Mouse (Mus musculus) hindbrain, embryonic 12.5 days (tissue): ENCODE measurements around the gene H2-K1. TPM values are rescaled to one million over a fixed set of nuclear protein-coding genes. Genes with fewer than 3 reads are reported as not detected.

Source experiments
- ATAC-seq: fragments of 200-750 bp; cut with Nextera tagmentation; 2 replicates; pipeline ENCODE4 v1.8.0; 2017; ENCODE audit warnings: moderate TSS enrichment; ENCODE audit not compliant: low FRiP score
- H3K27ac ChIP-seq: fragments of 300-500 bp; sonication (generic); 2 replicates; pipeline ENCODE4 v1.5.1; 2016; ENCODE audit warnings: mild to moderate bottlenecking
- H3K27me3 ChIP-seq: fragments of 300-500 bp; sonication (generic); 2 replicates; pipeline ENCODE4 v1.6.1; 2016; ENCODE audit warnings: mild to moderate bottlenecking
- H3K36me3 ChIP-seq: fragments of 300-500 bp; sonication (generic); 2 replicates; pipeline ENCODE4 v1.6.1; 2016; ENCODE audit warnings: mild to moderate bottlenecking
- H3K4me1 ChIP-seq: fragments of 300-500 bp; sonication (generic); 2 replicates; pipeline ENCODE4 v1.6.1; 2016
- H3K4me2 ChIP-seq: fragments of 300-500 bp; sonication (generic); replicated peaks from 2 replicates; pipeline ENCODE4 v1.6.1; 2016; ENCODE audit warnings: mild to moderate bottlenecking
- H3K4me3 ChIP-seq: fragments of 300-500 bp; sonication (generic); 2 replicates; pipeline ENCODE4 v1.5.1; 2016; ENCODE audit warnings: mild to moderate bottlenecking
- H3K9ac ChIP-seq: fragments of 300-500 bp; sonication (generic); 2 replicates; pipeline ENCODE4 v1.6.1; 2016; ENCODE audit warnings: mild to moderate bottlenecking, moderate library complexity
- H3K9me3 ChIP-seq: fragments of 300-500 bp; sonication (generic); replicated peaks from 2 replicates; pipeline ENCODE4 v1.6.1; 2016; ENCODE audit warnings: mild to moderate bottlenecking
- WGBS: fragments of 180-500 bp; shearing (Covaris S2); methylation state at CpG from one replicate; pipeline ENCODE4 v1.1.7; 2016; 5-methylcytosine and 5-hydroxymethylcytosine counted together
- polyA plus RNA-seq: library from polyadenylated mRNA; unstranded; fragments of >200 nt; fragmentation: Nextera tagmentation; extraction: Ambion mirVana; gene quantifications from 2 replicates; pipeline ENCODE4 v1.2.1, GENCODE M21; 2016

H2-K1 gene
- 13.8 and 16.6 TPM in 2 replicates for polyA plus RNA-seq

DNA sequence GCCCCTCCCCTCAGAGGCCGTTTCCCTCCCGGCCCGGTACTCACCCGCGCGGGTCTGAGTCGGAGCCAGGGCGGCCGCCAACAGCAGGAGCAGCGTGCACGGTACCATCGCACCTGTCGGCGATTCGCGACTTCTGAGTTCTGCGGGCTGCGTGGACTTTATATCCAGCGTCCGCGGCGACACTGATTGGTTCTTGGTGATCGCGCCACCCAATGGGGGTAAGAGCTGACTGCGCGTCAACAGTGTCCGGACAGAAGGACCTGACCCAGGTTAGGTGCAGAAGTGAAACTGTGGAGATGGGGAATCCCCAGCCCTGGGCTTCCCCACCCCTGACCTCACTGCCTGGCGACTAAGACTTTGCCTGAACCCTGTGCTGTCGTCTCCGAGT lies at the start of gene H2-K1:
TSS of gene H2-K1 (minus strand) at position 198 of the 388 bp plus-strand sequence.
- no peaks in the 10 kb centered on the region for H3K9me3 ChIP-seq
- under 1% methylated on average over 30 of the region's 30 CpGs for WGBS
- H3K4me3 ChIP-seq = peak within 1 kb of the TSS; percentile 53
- H3K9ac ChIP-seq = peak within 1 kb of the TSS; percentile 59
- peak; percentile 81 for ATAC-seq
- H3K4me1 ChIP-seq = peaks cover 14% of the 10 kb centered on the region
- no peaks in the 10 kb centered on the region for H3K36me3 ChIP-seq
- peaks cover 49% of the 10 kb centered on the region for H3K27me3 ChIP-seq
- H3K27ac ChIP-seq = no peak within 1 kb of the TSS
- H3K4me2 ChIP-seq = peak within 1 kb of the TSS; percentile 96

DNA sequence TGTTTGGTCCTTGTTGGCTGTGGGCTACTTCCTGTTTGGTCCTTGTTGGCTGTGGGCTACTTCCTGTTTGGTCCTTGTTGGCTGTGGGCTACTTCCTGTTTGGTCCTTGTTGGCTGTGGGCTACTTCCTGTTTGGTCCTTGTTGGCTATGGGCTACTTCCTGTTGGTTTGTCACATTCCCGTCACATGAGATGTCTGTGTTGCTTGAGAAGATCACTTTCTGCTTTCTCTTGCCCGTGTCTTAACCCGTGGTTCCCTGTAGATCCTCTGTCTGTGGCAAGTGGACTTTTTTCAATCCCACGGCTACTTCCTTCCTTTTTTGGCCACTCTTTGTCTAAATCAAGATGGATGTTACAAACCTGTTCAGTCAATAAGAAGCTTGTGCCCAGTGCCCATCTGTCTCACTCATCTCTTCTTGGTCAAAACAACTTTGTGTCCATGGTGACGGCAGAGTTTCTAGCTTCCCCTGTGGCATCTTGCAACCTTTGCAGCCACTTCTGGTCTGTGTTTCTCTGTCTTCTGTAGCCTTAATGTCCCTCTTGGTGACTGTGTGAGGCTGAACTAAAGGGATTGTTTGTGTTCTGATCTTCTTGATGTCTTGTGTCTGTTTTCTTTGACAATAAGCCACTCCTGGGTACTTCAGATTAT lies 47.4 kb upstream of the H2-K1 start:
- Histone ChIP-seq H3K36me3 (0 out of 2 replicates have a peak, but pooled peaks cover 3% of the 10 kb centered on the region), H3K27me3 (no peaks in the 10 kb centered on the region), H3K9me3 (peaks cover 5% of the 10 kb centered on the region; the same call in 1 of the 2 replicates), H3K4me1 (no peaks in the 10 kb centered on the region), H3K27ac (no peak overlapping the region), H3K9ac (no peak overlapping the region), H3K4me3 (no peak overlapping the region), H3K4me2 (no peak overlapping the region)
- ATAC-seq = no peak
- WGBS = 92% methylated on average over 5 of the region's 5 CpGs

DNA sequence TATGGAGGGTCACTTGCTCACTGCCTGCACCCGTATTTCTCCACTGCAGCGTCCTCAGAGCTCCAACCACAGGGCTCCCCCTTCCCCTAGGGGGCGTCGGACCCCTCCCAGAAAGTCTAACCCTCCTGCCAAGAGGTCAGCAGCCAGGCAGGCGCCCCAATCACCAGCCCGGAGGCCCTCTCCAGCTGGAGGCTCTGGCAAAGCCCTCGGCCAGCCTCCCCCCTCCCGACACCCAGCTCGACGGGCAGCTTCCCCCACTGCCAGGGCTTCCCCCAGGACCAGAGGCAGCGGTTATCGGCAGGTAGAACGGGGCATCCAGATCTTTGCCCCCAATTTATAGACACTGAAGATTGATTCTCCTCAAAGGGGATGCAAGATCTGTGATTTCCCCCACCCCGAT lies 45.8 kb upstream of the H2-K1 start:
- peaks cover 9% of the 10 kb centered on the region; the same call in 1 of the 2 replicates for H3K27me3 ChIP-seq
- H3K4me2 ChIP-seq = no peak overlapping the region
- H3K27ac ChIP-seq = no peak overlapping the region
- H3K4me1 ChIP-seq = peaks cover 13% of the 10 kb centered on the region
- no peaks in the 10 kb centered on the region for H3K36me3 ChIP-seq
- H3K4me3 ChIP-seq = no peak overlapping the region
- H3K9ac ChIP-seq = no peak overlapping the region
- WGBS = 80% methylated on average over 14 of the region's 14 CpGs
- no peak for ATAC-seq
- H3K9me3 ChIP-seq = peaks cover 5% of the 10 kb centered on the region; the same call in 1 of the 2 replicates

DNA sequence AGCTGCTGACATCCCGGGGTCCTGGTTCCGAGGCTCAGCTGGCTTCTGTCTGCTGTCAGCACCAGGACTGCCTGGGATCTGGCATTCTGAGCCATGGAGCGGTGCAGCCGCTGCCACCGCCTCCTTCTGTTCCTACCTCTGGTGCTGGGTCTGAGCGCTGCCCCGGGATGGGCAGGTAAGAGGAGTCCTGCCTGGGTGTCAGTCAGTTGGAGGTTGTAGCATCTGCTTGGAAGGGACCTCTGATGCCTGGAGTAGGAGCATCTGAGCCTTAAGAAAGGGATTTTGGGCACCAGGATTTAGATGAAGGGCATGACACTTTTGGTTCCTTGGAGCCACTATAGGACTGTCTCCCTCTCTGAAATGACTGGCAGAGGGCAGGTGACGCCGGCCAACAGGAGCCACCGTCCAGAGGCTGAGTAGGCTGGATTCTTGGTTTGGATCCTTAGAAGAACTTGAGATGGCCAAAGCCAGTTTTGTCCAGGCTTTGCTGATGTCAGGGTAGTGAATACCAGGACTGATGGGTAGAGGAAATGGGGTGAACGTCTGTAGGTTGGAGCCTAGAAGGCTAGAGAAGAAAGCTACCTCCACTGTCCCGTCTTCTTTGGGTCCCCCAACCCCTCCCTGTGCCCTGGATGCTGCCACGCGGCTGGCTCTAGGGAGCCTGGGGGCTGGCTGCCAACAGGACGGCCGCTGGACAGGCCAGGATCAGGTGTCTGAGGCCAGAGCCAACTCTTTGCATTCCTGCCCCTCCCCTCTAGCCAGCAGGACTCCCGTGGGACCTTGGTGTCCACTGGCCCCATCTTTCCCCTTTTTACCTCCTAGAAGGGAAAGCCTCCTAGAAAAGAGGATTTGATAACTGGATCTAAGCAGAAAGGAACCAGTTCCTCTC lies 39.7 kb upstream of the H2-K1 start:
- peak overlapping the region; percentile 49 for H3K9ac ChIP-seq
- ATAC-seq = 0 out of 2 replicates have a peak, but pooled peaks have one; percentile 0
- H3K4me1 ChIP-seq = peaks cover 50% of the 10 kb centered on the region
- 26% methylated on average over 17 of the region's 17 CpGs for WGBS
- no peaks in the 10 kb centered on the region for H3K9me3 ChIP-seq
- 0 out of 2 replicates have a peak overlapping the region, but pooled peaks have one; percentile 5 for H3K27ac ChIP-seq
- peak overlapping the region; percentile 20 for H3K4me3 ChIP-seq
- H3K36me3 ChIP-seq = peaks cover 30% of the 10 kb centered on the region
- peak overlapping the region; percentile 53 for H3K4me2 ChIP-seq
- H3K27me3 ChIP-seq = peaks cover 26% of the 10 kb centered on the region; the same call in 1 of the 2 replicates

DNA sequence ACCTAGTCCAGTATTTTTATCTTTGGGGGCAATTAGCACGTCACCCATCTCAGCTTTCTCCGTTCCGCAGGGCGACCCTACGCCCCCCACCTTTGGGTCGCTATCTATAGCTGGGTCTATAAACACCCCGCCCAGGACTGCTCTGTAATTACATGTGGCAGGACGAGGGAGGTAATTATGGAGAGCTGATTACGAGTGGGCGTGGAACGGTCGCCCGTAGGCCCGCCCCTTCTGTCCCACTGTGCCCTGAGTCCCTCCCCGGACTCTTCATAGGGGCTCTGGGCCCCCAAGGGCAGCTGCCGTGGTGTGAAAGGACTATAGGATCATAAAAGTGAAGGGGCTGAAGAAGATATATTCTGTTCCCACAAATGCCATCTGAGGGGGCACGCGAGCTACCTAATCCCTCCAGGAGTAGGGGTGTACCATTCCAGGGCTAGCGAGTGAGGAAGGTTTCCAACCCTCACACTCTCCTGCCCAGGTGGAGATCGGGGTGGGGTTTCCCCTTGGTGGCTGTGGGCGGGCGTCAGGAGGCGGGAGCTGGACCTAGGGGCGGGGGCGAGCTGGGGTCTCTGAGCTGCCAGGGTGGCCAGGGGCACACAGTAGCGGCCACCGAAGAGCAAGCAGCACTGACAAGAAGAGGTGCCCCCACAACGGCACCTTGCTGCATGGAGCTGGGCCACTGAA lies 38.9 kb upstream of the H2-K1 start, which contains the start of gene Col11a2:
TSS of gene Col11a2 (plus strand) at position 560 of the 684 bp plus-strand sequence.
- Histone ChIP-seq H3K36me3 (peaks cover 37% of the 10 kb centered on the region), H3K4me3 (peak within 1 kb of the TSS; percentile 20), H3K4me1 (peaks cover 50% of the 10 kb centered on the region), H3K9ac (peak within 1 kb of the TSS; percentile 49), H3K27me3 (peaks cover 26% of the 10 kb centered on the region; the same call in 1 of the 2 replicates), H3K4me2 (peak within 1 kb of the TSS; percentile 53), H3K27ac (peak within 1 kb of the TSS; percentile 41; the same call in 1 of the 2 replicates), H3K9me3 (no peaks in the 10 kb centered on the region)
- WGBS = 14% methylated on average over 28 of the region's 28 CpGs
- peak; percentile 50 for ATAC-seq

DNA sequence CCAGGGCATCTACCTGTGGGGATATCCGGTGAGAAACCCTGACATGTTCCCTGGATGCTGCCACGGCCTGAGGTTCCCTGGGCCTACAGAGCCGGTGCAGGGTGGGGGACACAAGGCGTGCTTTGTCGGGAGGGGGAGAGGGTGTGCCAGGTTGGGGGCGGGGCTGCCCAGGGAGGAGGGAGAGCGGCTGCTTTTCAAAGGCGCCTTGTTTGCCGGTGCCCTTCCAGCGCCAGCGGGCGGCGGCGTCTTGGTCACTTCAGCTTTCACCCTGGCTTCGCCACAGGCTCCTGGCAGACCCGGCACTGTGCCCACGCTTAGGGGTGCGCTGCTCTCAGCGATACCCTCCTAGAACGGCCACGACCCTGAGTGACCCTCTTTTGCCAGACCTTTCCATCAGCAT lies 38.3 kb upstream of the H2-K1 start:
- Histone ChIP-seq H3K9ac (peak overlapping the region; percentile 49), H3K4me2 (peak overlapping the region; percentile 53), H3K9me3 (no peaks in the 10 kb centered on the region), H3K36me3 (peaks cover 39% of the 10 kb centered on the region), H3K27ac (peak overlapping the region; percentile 41; the same call in 1 of the 2 replicates), H3K4me3 (peak overlapping the region; percentile 20), H3K27me3 (peaks cover 26% of the 10 kb centered on the region; the same call in 1 of the 2 replicates), H3K4me1 (peaks cover 55% of the 10 kb centered on the region)
- 13% methylated on average over 21 of the region's 21 CpGs for WGBS
- ATAC-seq = peak; percentile 30; the same call in 1 of the 2 replicates

DNA sequence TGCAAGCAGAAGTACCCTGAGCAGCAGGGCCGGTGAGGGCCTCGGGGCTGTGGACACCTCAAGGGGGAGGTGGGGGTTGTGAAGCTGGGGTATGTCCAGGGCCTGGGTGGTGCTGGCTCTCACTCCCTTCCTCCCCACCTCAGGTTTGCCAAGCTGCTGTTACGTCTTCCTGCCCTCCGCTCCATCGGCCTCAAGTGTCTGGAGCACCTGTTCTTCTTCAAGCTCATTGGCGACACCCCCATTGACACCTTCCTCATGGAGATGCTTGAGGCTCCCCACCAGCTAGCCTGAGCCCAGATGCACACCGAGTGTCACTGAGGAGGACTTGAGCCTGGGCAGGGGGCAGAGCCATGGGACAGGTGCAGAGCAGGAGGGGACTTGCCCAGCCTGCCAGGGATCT lies 37.1 kb upstream of the H2-K1 start:
- WGBS = 91% methylated on average over 7 of the region's 7 CpGs

DNA sequence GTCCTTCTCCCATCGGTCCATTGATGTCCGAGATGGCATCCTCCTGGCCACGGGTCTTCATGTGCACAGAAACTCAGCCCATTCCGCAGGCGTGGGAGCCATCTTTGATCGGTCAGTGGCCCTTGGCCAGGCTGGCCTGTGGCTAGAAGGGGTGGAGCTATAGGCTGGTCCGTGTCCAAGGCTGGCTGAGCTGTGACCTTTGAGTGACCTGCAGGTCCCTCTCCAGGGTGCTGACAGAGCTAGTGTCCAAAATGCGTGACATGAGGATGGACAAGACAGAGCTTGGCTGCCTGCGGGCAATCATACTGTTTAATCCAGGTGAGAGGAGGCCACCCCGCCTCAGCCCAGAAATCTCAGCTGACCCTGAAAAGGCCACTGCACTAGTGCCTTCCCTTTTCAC lies 36.5 kb upstream of the H2-K1 start:
- WGBS = 79% methylated on average over 10 of the region's 10 CpGs
- H3K27me3 ChIP-seq = peaks cover 21% of the 10 kb centered on the region; the same call in 1 of the 2 replicates
- H3K4me1 ChIP-seq = peaks cover 59% of the 10 kb centered on the region
- ATAC-seq = no peak
- no peak overlapping the region for H3K4me2 ChIP-seq
- H3K9ac ChIP-seq = no peak overlapping the region
- H3K4me3 ChIP-seq = no peak overlapping the region
- peaks cover 39% of the 10 kb centered on the region for H3K36me3 ChIP-seq
- H3K9me3 ChIP-seq = no peaks in the 10 kb centered on the region
- no peak overlapping the region for H3K27ac ChIP-seq

More for the DNA sequence above, 37.1 kb upstream of the H2-K1 start:
- Histone ChIP-seq H3K36me3 (peaks cover 39% of the 10 kb centered on the region), H3K4me1 (peaks cover 64% of the 10 kb centered on the region), H3K27ac (no peak overlapping the region), H3K9me3 (no peaks in the 10 kb centered on the region), H3K9ac (no peak overlapping the region), H3K4me2 (no peak overlapping the region), H3K27me3 (peaks cover 23% of the 10 kb centered on the region; the same call in 1 of the 2 replicates), H3K4me3 (no peak overlapping the region)
- no peak for ATAC-seq

DNA sequence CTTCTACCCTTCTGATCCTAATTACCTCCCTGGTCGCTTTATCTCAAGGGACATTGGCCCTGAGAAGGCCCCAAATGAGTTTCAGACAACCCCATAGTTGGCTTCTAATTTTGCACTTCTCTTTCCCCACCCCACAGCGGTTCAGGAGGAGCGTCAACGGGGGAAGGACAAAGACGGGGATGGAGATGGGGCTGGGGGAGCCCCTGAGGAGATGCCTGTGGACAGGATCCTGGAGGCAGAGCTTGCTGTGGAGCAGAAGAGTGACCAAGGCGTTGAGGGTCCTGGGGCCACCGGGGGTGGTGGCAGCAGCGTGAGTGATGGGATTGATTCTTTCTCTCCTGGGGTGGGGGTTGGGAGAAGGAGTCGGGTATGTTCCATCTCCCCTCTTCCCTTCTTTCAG lies 35.4 kb upstream of the H2-K1 start:
- Histone ChIP-seq H3K9me3 (no peaks in the 10 kb centered on the region), H3K36me3 (peaks cover 39% of the 10 kb centered on the region), H3K4me3 (no peak overlapping the region), H3K9ac (no peak overlapping the region), H3K4me1 (peaks cover 51% of the 10 kb centered on the region), H3K27me3 (peaks cover 16% of the 10 kb centered on the region; the same call in 1 of the 2 replicates), H3K4me2 (no peak overlapping the region), H3K27ac (no peak overlapping the region)
- 90% methylated on average over 9 of the region's 9 CpGs for WGBS
- ATAC-seq = no peak

DNA sequence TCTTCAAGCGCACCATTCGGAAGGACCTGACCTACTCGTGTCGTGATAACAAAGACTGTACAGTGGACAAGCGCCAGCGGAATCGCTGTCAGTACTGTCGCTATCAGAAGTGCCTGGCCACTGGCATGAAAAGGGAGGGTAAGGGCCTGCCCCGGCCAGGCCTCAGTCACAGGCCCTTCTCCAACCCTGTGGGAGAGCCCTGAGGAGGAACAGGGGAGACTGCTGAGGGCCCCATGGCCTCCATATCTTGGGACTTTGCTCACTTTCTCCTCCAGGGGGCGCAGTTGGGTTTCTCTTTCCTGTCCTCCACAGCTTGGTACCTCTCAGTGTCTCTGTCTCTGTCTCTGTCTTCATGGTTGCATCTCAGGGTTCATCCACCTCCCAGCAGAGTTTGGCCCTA lies 33.9 kb upstream of the H2-K1 start:
- Histone ChIP-seq H3K4me2 (no peak overlapping the region), H3K36me3 (peaks cover 49% of the 10 kb centered on the region), H3K27me3 (0 out of 2 replicates have a peak, but pooled peaks cover 9% of the 10 kb centered on the region), H3K9me3 (no peaks in the 10 kb centered on the region), H3K27ac (no peak overlapping the region), H3K4me3 (0 out of 2 replicates have a peak overlapping the region, but pooled peaks have one; percentile 4), H3K4me1 (peaks cover 50% of the 10 kb centered on the region), H3K9ac (no peak overlapping the region; the same call in 1 of the 2 replicates)
- ATAC-seq = no peak
- 76% methylated on average over 10 of the region's 10 CpGs for WGBS

DNA sequence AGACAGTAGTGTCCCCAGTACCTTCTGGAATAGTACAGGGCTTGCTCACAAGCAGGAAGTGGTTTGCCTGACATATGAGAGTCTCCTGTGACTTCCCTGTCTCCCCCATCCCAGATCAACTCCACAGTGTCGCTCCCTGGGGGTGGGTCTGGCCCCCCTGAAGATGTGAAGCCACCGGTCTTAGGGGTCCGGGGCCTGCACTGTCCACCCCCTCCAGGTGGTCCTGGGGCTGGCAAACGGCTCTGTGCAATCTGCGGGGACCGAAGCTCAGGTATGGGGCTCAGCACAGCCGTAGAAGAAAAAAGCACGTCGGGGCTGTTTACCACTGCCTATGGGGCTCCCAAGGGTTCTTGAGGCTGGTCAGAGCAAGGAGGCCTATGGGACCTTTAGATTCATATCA lies 33.3 kb upstream of the H2-K1 start:
- 91% methylated on average over 9 of the region's 9 CpGs for WGBS
- Histone ChIP-seq H3K9me3 (no peaks in the 10 kb centered on the region), H3K27ac (peak overlapping the region; percentile 12; the same call in 1 of the 2 replicates), H3K4me1 (peaks cover 50% of the 10 kb centered on the region), H3K36me3 (peaks cover 56% of the 10 kb centered on the region), H3K4me2 (peak overlapping the region; percentile 83), H3K27me3 (0 out of 2 replicates have a peak, but pooled peaks cover 9% of the 10 kb centered on the region), H3K4me3 (0 out of 2 replicates have a peak overlapping the region, but pooled peaks have one; percentile 95), H3K9ac (peak overlapping the region; percentile 98; the same call in 1 of the 2 replicates)
- ATAC-seq = no peak
